Mouse (Mus musculus): ENCODE measurements around the gene Ski. TPM values are rescaled to one million over a fixed set of nuclear protein-coding genes. Genes with fewer than 3 reads are reported as not detected.
A peak's percentile ranks its signal among the peaks of the same experiment; 100 is the strongest.

Gene Ski
- polyA plus RNA-seq, 2 experiments from 2014 or later: 20.6 to 28.2 TPM

DNA sequence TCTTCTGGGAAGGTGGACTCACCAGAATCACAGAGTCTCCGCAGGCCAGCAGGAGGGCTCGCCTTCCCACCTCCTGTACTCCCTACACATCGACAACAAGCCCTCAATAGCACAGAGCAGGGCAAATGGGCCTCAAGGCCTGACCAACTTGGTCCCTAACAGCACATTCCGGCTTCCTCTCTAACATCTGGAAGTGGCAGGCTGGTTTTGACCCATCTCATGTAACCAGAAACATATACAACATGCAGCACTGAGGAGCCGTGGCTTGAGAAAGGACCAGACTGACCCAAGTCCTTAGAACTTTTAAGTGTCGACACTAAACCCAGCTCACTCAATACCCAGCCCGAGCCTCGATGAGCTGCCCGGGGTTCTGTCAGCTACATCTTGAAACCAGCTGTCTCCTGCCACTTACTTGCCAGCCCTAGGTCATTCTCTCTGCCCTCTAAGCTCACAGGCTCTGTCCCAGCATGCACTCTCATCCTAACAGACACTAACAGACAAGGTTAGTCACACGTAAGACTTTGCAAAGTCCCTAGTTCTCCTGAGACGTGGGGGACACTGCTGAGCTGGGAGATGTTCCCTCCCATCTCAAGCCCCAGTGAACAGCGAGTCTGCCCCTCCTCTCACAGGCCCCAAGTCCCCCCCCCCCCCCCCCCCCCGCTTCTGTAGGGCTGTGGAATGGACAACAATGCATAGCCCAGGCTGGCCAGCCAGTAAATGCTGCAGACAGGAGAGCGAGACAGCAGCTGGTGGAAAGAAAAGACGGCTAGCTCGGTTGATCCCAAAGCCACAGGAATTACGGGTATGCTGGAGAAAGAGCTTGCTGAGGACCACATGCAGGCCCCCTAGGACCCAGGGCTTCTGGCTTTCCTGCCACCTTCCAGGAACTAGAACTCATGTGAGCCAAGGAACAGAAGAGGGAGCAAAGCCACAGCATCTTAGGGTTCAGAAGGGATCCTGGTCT is 48.3 kb downstream of the Ski start:
- no peak for ATAC-seq

DNA sequence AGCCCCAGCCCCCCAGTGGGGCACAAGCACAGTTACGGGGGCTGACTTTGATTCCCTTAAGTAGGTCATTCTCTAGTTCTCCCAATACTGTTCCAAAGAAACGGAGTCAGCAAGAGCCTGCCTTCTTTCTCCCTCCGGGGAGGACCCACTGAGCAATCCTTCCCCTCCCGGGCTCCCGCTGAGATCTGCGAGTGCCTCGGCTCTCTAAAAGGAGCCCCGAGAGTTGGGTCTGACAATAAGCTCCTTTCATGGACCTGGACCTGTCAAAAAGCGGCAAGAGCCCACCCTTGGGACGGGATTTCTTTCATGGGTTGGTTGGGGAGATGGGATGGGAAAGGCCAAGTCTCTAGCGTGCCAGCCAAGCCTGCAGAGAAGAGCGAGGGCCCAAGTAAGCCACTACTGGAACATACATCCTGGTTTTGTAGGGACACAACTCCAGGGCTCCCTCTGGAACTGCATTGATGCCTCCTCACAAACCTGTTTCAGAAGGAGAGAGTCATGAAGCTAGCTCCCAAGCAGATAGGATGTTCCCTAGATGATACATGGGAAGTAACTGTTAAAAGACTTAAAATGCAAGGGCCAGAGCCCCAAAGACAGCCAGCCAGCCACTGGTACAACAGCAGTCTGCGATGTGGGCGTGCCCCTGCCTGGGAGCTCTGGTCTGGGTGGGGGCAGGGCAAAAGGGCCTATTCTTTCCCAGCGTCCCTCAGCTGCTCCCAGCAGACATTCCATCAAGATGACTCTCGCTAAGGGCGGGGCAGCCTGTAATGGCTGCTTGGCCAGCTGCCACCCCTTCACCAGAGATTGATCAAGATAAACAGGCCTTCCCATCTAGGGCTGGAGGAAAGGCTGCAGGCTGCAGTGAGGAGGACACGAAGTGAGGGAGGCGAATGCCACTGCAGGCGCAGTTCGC is 49.2 kb downstream of the Ski start:
- ATAC-seq: no peak

DNA sequence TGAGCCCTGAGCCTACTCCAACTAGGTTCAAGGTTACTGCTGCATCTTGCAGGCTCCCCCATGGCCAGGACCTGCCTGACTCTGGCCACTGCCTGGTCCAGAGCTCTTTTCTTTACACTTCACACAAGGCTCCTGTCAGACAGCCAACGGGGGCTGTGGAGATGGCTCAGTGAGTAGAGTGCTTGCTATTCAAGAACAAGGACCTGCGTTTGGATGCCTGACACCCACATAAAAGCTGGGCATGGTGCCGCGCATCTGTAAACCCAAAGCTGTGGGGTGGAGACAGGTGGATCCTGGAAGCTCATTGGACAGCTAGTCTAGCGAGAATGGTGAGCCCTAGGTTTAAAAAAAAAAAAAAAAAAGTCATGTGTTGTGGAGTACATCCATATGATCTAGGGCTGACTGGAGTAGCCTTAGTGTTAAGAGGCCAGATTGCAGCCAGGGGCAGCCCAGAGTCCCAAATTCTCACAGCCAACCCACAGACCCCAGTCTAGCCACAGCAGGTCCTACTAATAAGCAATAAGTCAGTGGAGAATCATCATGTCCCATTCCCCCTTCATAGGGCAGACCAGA is 50.3 kb downstream of the Ski start:
- ATAC-seq: no peak

DNA sequence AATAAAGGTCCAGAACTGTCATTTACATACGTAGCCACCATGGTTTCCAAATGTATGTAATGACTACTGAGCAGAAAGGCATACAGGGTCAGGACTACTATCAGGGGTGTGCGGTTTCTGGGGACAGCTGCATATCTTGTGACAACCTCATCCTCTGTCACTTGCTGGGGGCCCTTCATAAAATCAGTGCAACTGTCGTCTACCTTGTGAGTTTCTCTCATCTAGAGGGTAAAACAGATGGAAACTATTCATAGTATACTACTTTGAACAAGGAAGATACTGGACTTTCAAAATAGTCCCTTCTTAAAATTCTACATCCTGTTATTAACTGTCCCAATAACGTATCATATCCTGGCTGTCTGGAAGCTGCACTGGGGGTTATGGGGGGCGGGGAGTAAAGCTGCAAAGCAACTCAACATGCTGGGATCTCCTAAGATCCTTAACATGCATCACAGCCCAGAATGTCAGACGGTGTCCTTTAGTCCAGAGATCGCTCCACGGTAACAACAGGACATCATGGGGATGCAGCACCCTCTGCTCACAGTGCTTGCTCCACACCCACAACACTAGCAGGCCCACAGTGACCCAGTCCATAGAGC is 51.7 kb downstream of the Ski start:
- ATAC-seq: peak; percentile 46

DNA sequence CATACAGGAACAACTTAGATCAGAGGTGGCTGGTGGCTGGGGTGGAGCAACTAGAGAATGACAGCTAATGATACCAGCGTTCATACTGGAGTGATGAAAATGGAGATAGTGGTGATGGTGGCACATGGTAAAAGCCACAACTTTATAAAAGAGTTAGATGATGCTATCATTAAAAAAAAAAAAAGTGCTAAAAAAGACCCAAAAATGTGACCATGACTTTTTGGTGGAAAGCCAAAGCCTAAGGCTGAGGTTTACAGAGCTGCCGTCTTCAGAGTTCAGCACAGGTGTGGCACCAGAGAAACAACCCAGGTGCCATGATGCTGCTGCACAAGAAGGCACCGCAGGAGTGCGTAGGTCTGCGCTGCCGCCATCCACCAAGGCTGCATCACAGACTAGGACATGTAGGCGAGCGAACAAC is 53.5 kb downstream of the Ski start:
- ATAC-seq: peak; percentile 71

DNA sequence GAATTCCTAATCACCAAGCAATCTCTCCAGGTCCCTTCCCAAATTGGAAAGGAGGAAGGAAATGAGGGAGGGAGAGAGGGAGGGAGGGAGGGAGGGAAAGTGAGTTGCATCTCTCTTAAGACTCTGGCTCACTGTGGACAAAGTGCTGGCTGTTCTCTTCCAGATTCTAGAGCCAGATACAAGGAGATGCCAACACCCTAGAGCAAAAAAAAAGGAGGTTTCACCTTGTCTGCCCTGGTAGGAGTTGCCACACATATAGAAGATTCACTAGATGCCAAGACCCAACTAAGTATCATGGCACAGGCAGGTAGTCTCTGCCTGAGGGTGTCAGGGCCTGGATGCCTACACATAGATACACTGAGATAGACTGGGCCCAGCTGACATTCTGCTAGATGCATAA is 56.5 kb downstream of the Ski start:
- ATAC-seq: no peak

DNA sequence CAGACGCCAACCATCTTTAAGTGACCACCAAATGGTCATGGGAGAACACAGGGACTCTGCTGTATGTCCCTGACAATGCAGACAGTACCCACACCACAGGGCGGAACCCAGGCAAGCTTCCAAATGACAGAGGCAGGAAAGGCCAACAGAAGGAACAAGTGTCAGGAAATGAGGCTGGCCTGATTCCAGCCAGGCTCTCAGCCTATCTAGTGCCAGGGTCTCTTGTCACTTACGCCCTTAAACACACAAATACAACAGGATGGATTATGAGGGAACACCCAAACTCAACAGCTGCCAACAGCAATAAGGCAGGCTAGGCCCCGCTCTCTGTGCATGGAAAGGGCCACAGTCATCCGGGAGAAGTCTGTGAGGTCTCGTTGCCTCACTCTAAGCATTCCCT is 57.8 kb downstream of the Ski start:
- ATAC-seq: no peak

DNA sequence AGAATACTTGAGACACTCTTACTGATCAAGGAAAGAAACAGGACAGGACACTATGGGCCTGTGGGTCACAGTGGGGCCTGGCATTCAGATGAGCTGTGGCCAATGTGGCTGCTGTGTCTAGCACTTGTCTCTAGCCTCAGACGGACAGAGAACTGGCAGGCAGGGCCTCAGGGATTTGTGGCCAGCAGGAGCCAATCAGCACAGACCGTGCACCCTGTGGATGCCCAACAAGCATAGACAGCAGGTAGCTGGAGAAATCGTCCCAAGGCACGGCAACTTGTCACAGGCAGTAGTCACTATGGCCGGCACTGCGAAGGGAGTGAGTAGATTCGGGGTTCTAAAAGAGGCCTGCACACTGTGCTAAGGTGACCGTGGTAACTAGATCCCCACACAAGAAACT is 58.7 kb downstream of the Ski start:
- no peak for ATAC-seq

DNA sequence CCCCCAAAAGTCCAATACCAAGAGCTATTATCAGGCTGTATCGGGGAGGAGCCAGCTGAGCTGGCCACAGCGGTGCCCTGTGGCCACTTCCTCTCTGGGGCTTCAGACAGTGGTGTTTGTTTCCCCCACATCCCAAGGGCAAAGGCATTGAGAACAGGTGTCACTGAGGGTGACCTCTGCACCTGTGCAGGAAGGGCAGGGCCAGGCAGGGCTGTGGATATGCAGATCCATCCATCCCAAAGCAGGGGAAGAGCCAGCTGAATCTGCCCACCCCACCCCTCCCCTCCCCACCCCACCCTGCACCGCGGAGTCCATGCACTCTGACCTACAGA is 59.1 kb downstream of the Ski start:
- no peak for ATAC-seq

DNA sequence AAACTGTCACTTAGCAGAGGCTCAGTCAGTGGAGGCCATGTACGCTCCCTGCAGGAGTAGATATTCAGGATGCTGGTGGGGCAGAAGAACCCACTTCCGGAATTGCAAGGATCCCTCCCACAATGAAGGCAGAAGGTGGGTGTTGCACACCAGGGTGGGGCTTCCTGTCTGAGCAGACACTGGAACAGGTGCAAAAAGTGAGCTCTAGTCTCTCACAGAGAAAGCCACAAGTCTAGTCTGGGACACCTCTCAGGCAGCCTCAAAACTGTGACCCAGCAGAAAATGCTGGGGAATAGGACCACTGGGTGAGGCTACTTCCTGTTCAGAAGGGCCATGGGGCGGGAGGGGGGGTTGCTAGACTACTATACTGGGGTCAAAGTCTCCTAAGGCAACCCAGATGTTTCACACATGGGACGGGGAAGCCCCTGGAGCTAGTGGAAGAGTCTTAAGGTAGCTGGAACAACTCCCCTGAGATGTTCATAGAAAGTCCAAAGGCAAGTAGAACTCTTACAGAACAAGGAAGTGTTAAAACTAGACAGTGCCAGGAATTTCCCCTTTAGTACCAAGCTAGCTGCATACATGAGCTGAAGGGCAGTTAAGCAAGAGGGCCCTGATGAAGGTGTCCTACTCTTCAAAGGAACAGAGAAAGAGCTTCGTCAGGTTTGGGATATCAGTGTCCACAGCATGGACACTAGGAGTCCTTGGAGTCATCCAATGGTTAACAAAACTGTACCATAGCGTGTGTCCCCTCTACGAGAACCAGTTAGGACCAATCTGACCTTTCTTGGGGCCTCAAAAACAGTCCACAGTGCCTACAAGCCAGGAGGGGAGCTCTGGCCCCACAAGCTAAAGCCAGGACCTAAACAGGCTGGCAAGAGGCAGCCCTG is 59.7 kb downstream of the Ski start:
- peak; percentile 91 for ATAC-seq

DNA sequence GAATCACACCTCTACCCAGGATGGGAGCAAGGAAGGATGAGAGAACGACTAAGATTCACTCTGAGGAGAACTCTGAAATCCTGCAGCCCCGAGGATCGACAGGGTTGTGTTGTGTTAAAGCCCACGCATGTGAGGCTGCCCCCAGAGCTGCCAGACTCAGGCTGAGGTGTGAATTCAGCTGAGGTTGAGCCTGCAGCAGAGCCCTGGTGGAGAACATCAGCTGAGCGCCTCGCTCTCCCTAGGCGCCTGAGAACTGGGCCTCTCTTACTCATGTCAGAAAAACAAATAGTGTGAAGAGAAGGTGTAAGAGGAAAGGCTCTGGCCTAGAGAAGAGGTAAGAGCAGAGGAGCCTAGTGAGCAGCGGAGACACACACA is 63.9 kb downstream of the Ski start:
- no peak for ATAC-seq

DNA sequence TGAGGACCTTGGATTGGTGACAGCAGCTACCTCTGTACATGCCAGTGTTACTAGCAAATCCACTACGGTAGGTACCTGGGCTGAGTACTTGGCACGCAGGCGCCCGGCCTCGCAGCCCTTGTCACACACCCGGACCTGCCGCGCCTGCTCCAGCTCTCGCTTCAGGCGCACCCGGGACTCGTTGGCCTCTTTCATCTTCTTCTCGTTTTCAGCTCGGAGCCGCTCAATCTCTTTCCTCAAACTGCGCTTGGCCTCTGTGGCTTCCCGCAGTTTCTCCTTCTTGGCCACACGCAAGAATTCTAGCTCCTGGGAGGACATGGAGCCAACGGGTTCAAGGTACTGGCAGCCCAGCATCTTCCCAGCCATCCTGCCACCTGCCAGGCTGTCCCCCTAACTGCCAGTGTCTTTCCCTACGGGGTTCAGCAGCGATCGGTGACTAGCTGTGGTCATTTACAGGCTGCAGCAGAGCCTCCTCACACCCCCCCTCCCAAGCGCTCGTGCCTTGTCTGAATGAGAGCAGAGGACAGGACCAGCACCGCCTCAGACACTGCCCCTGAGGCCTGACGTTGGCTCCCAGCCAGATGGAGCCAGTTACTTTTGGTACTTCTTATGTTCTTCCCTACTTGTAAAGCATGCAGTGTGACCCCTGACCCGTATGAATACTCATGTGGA is 64.4 kb downstream of the Ski start:
- no peak for ATAC-seq

DNA sequence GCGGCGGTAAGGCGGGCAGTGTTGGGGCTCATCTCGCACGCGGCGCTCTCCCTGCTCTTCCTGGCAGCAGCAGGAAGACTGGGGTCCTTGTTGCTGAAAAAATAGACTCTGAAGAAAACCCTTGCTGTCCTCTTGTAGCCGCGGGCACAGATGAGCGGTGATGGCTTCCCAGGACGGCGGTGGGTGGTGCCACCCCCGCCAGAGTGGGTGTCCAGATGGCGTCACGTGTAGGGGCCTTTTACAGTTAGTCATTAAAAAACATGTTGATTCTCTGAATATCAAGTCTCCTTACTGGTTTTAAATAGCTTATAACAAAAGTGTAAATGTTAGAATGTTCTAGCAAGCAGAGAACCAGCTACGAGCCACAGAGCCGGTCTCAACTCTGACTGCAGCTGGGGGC is 65.7 kb downstream of the Ski start:
- no peak for ATAC-seq

DNA sequence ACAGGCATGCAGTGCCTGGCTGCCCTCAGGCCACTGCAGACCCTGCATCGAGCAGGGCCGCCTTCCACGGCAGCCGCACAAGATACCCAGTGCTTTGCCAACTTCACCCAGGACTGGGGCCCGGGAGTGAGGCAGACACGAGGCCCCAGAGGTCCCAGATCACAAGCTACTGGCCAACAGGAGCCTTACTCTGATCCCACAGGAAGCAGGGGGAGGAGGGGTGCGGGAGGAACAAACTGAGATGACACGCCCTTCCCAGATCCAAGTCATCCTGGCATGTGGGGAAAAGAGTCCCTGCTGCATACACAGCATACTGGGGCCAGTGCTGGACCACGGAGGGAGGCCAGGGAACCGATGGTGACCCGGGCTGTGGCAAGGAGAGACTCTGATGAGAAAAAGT is 67.4 kb downstream of the Ski start:
- no peak for ATAC-seq

DNA sequence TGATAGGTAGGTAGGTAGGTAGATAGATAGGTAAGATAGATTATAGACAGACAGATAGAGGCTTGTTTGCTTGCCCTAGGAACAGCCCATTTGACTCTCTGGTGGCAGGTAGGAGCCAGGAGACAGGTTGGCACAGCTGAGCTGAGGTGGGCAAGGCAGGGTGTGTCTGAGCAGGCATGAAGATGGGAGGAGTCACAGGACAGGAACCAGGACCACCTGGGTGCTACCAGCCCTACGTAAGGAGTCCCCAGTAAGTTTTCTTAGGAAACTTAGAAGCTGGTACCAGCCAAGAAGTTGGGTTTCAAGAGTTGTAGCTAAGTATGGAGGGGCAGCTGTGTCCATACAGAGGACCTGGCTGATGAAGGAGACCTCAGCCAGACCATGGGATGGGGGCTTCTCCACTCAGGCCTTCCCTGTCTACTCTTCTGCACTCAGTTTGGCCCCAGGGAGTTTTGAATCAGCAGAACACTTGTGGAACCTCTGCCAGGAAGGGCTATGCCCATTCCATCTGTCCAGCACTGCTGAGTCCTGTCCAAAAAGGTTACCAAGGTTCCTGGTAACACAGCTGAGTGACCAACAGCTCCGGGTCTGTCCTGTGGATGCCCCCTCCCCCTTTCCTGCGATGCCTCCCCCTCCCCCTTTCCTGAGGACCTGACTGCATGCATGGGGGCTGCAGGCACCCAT is 68.9 kb downstream of the Ski start:
- no peak for ATAC-seq

DNA sequence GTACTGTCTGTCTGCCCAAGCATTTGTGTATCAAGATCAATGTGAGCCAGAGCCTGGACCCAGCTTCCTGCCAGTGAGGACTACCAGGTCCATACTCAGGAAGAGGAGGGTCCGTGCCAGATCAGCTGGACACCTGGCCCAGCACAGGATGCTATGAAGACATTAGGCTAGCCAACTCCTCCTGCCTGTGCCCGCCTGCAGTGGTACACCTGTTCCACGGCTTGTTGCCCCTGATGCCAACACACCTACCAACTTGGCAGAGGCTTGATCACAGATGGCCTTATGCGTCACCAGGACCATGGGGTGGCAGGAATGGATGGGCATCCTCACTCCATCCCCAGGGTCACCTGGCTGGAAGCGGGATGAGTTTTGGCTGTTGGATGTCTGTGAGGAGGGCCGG is 69.9 kb downstream of the Ski start:
- no peak for ATAC-seq

DNA sequence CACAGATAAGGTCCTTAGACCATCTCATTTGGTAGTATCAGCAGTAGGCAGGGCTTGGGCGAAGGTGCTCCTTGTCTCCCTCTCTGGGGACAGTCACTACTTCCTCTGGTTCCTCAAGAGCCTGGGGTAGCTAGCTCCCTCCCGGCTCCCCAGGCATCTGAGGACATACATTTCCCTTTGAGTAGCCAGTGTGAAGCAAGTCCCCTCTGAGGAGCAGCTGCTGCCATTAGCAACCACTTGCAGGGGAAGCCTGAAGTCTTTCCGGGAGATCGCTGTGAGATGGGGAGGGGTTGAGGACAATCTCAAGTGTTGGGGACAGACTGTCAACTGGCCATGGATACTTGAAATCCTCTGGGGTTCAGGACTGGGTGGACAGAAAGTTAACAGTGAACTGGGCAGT is 70.5 kb downstream of the Ski start:
- no peak for ATAC-seq

DNA sequence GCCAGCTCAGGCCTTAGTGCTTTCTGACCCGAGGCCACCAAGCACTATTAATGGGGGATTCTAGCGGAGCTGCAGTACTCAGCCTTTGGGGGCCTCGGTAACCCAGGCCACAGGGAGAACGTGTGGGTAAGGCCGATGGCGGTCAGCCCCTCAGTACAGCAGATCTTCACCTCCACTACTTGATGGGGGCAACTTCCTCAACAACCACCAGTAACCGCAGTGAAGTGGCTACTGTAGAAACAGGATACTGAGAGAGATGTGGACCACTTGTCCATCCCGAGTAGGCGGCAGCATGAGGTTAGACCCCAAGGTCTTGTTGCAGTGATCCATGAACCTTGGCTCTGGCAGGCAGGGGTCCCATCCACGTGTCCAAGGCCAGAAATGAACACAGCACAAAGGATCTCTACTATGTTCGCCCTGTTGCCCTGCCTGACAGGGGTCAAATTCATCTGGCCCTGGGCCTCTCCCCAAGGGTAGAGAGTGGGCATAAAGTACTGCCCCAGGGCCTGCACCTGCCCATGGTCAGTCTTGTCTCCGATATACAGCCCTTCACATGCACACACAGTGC is 71.1 kb downstream of the Ski start:
- ATAC-seq: no peak

DNA sequence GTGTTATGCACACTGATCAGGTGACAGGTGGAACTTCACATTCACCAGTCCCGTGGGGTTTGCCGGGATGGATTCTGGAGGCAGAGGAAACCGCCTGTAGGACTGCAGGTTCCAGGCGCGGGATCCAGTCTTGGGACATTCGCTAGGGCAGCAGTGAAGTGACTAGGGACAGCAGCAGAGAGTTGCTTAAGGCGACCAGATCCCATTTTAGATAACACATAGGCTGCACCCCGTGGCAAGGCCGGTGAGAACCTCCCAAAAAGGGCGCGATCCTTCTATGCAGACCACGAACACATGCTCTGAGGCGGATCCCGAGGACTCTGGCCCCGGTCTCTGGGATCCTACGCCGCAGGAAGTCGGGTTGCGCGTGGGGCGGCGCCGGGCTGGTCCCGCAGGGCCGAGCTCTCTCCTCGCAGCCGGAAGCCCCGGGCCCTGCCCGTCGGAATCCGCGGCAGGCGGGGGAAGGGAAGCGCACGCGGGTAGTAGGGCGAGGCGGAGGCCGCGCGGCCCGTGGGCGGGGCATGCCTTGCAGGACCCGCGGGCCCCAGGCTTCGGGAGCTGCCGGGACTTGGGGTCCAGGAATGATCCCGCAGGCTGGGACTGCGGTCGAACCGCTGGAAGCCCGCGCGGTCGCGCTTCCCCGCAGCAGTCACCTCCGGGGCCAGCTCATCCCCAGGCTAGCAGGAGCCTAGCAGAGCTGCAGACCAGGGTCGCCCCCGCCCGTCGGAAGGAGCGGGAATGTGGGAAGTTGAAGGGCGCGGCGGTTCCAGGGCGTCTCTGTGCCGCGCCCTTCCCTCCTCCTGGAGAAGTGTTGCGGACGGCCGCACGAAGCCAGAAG is 71.9 kb downstream of the Ski start:
- peak; percentile 91 for ATAC-seq

DNA sequence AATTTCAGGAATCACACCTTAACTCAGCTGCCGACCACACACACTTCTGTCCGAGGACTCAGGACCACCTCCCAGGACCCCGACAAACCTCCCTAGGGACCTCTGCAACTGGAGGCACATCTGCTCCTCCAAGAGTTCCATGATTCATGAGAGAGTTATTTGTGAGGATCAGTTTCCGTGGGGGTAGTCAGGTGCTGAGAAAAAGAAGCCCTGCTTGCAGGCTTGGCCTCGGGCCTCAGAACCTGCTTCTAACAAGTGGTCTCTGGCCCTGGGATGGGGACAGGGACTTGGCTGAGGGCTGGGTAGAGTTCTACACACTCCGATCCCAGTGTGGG is 72.5 kb downstream of the Ski start:
- ATAC-seq: no peak

Data from CD4-positive, CD25-positive, alpha-beta regulatory T cell, adult 4 months (primary cell).